Mouse (Mus musculus): ENCODE data around the gene Foxo3. TPM values are rescaled to one million over a fixed set of nuclear protein-coding genes. Genes with fewer than 3 reads are reported as not detected.

The Foxo3 gene
- polyA plus RNA-seq, 1 experiment from 2014 or later: 5.0 TPM

- Histone ChIP-seq H3K27ac (ENCODE audit: low read depth, low read length) (no peak overlapping the region), H3K9ac (ENCODE audit: low read depth, low read length) (no peak overlapping the region), H3K27me3 (ENCODE audit: control insufficient read depth, insufficient read depth, low read length) (no peaks in the 10 kb centered on the region), H3K9me3 (ENCODE audit: control insufficient read depth, low read length) (no peaks in the 10 kb centered on the region), H3K4me1 (replicated peaks; ENCODE audit: control insufficient read depth, insufficient read depth, low read length) (no peaks in the 10 kb centered on the region), H3K4me3 (ENCODE audit: low read depth, low read length) (no peak overlapping the region), H3K4me2 (replicated peaks; ENCODE audit: low read depth, low read length) (no peak overlapping the region), H3K36me3 (ENCODE audit: control insufficient read depth, insufficient read depth, low read length) (no peaks in the 10 kb centered on the region)
- peak; percentile 11 for DNase-seq (ENCODE audit: low spot score)
- 55% methylated on average over 7 of the region's 7 CpGs for WGBS
- ATAC-seq (ENCODE audit: low FRiP score): no peak
Measured at GRCm38 (mm10) chr10:42251203-42251602, 25.4 kb downstream of the Foxo3 start.

- Histone ChIP-seq H3K27me3 (ENCODE audit: control insufficient read depth, insufficient read depth, low read length) (no peaks in the 10 kb centered on the region), H3K36me3 (ENCODE audit: control insufficient read depth, insufficient read depth, low read length) (no peaks in the 10 kb centered on the region), H3K9ac (ENCODE audit: low read depth, low read length) (no peak overlapping the region), H3K4me3 (ENCODE audit: low read depth, low read length) (no peak overlapping the region), H3K4me2 (replicated peaks; ENCODE audit: low read depth, low read length) (no peak overlapping the region), H3K4me1 (replicated peaks; ENCODE audit: control insufficient read depth, insufficient read depth, low read length) (no peaks in the 10 kb centered on the region), H3K27ac (ENCODE audit: low read depth, low read length) (no peak overlapping the region), H3K9me3 (ENCODE audit: control insufficient read depth, low read length) (no peaks in the 10 kb centered on the region)
- WGBS: 84% methylated on average over 2 of the region's 2 CpGs
- ATAC-seq (ENCODE audit: low FRiP score) (no peak), DNase-seq (ENCODE audit: low spot score) (no peak)
Measured at GRCm38 (mm10) chr10:42249965-42250364, 26.6 kb downstream of the Foxo3 start.

- Histone ChIP-seq H3K36me3 (ENCODE audit: control insufficient read depth, insufficient read depth, low read length) (no peaks in the 10 kb centered on the region), H3K27me3 (ENCODE audit: control insufficient read depth, insufficient read depth, low read length) (no peaks in the 10 kb centered on the region), H3K4me3 (ENCODE audit: low read depth, low read length) (no peak overlapping the region), H3K4me2 (replicated peaks; ENCODE audit: low read depth, low read length) (no peak overlapping the region), H3K4me1 (replicated peaks; ENCODE audit: control insufficient read depth, insufficient read depth, low read length) (no peaks in the 10 kb centered on the region), H3K9me3 (ENCODE audit: control insufficient read depth, low read length) (no peaks in the 10 kb centered on the region), H3K27ac (ENCODE audit: low read depth, low read length) (no peak overlapping the region), H3K9ac (ENCODE audit: low read depth, low read length) (no peak overlapping the region)
- WGBS: 71% methylated on average over 5 of the region's 5 CpGs
- ATAC-seq (ENCODE audit: low FRiP score): no peak
- DNase-seq (ENCODE audit: low spot score): no peak
Measured at GRCm38 (mm10) chr10:42248644-42249043, 27.9 kb downstream of the Foxo3 start.

- Histone ChIP-seq H3K4me2 (replicated peaks; ENCODE audit: low read depth, low read length) (no peak overlapping the region), H3K9ac (ENCODE audit: low read depth, low read length) (no peak overlapping the region), H3K9me3 (ENCODE audit: control insufficient read depth, low read length) (no peaks in the 10 kb centered on the region), H3K36me3 (ENCODE audit: control insufficient read depth, insufficient read depth, low read length) (no peaks in the 10 kb centered on the region), H3K4me1 (replicated peaks; ENCODE audit: control insufficient read depth, insufficient read depth, low read length) (no peaks in the 10 kb centered on the region), H3K27ac (ENCODE audit: low read depth, low read length) (no peak overlapping the region), H3K4me3 (ENCODE audit: low read depth, low read length) (no peak overlapping the region), H3K27me3 (ENCODE audit: control insufficient read depth, insufficient read depth, low read length) (no peaks in the 10 kb centered on the region)
- ATAC-seq (ENCODE audit: low FRiP score) (no peak), DNase-seq (ENCODE audit: low spot score) (no peak)
- WGBS: 74% methylated on average over 4 of the region's 4 CpGs
Measured at GRCm38 (mm10) chr10:42248156-42248555, 28.4 kb downstream of the Foxo3 start.

- ATAC-seq (ENCODE audit: low FRiP score): no peak
- H3K4me3 ChIP-seq (ENCODE audit: low read depth, low read length): no peak overlapping the region
Measured at GRCm38 (mm10) chr10:42247125-42247816, 29.3 kb downstream of the Foxo3 start.

GRCm38 (mm10) chr10:42246483-42246882 lies 30.1 kb downstream of the Foxo3 start:
- Histone ChIP-seq H3K27ac (ENCODE audit: low read depth, low read length) (no peak overlapping the region), H3K4me2 (replicated peaks; ENCODE audit: low read depth, low read length) (no peak overlapping the region), H3K4me1 (replicated peaks; ENCODE audit: control insufficient read depth, insufficient read depth, low read length) (no peaks in the 10 kb centered on the region), H3K27me3 (ENCODE audit: control insufficient read depth, insufficient read depth, low read length) (no peaks in the 10 kb centered on the region), H3K4me3 (ENCODE audit: low read depth, low read length) (no peak overlapping the region), H3K9me3 (ENCODE audit: control insufficient read depth, low read length) (no peaks in the 10 kb centered on the region), H3K36me3 (ENCODE audit: control insufficient read depth, insufficient read depth, low read length) (no peaks in the 10 kb centered on the region), H3K9ac (ENCODE audit: low read depth, low read length) (no peak overlapping the region)
- DNase-seq (ENCODE audit: low spot score) (no peak), ATAC-seq (ENCODE audit: low FRiP score) (no peak)
- 62% methylated on average over 3 of the region's 3 CpGs for WGBS

More at GRCm38 (mm10) chr10:42247125-42247816, 29.3 kb downstream of the Foxo3 start:
- Histone ChIP-seq H3K9me3 (ENCODE audit: control insufficient read depth, low read length) (no peaks in the 10 kb centered on the region), H3K4me1 (replicated peaks; ENCODE audit: control insufficient read depth, insufficient read depth, low read length) (no peaks in the 10 kb centered on the region), H3K27me3 (ENCODE audit: control insufficient read depth, insufficient read depth, low read length) (no peaks in the 10 kb centered on the region), H3K36me3 (ENCODE audit: control insufficient read depth, insufficient read depth, low read length) (no peaks in the 10 kb centered on the region), H3K27ac (ENCODE audit: low read depth, low read length) (no peak overlapping the region), H3K4me2 (replicated peaks; ENCODE audit: low read depth, low read length) (no peak overlapping the region), H3K9ac (ENCODE audit: low read depth, low read length) (no peak overlapping the region)
- DNase-seq (ENCODE audit: low spot score): no peak
- WGBS: 81% methylated on average over 11 of the region's 11 CpGs

- Histone ChIP-seq H3K27me3 (ENCODE audit: control insufficient read depth, insufficient read depth, low read length) (no peaks in the 10 kb centered on the region), H3K27ac (ENCODE audit: low read depth, low read length) (no peak overlapping the region), H3K36me3 (ENCODE audit: control insufficient read depth, insufficient read depth, low read length) (no peaks in the 10 kb centered on the region), H3K4me3 (ENCODE audit: low read depth, low read length) (no peak overlapping the region), H3K4me2 (replicated peaks; ENCODE audit: low read depth, low read length) (no peak overlapping the region), H3K9ac (ENCODE audit: low read depth, low read length) (no peak overlapping the region), H3K4me1 (replicated peaks; ENCODE audit: control insufficient read depth, insufficient read depth, low read length) (no peaks in the 10 kb centered on the region), H3K9me3 (ENCODE audit: control insufficient read depth, low read length) (no peaks in the 10 kb centered on the region)
- DNase-seq (ENCODE audit: low spot score) (no peak), ATAC-seq (ENCODE audit: low FRiP score) (no peak)
- 91% methylated on average over 3 of the region's 3 CpGs for WGBS
Measured at GRCm38 (mm10) chr10:42245636-42246035, 30.9 kb downstream of the Foxo3 start.

GRCm38 (mm10) chr10:42245256-42245601 lies 31.3 kb downstream of the Foxo3 start:
- Histone ChIP-seq H3K36me3 (ENCODE audit: control insufficient read depth, insufficient read depth, low read length) (no peaks in the 10 kb centered on the region), H3K4me2 (replicated peaks; ENCODE audit: low read depth, low read length) (no peak overlapping the region), H3K27me3 (ENCODE audit: control insufficient read depth, insufficient read depth, low read length) (no peaks in the 10 kb centered on the region), H3K27ac (ENCODE audit: low read depth, low read length) (no peak overlapping the region), H3K9me3 (ENCODE audit: control insufficient read depth, low read length) (no peaks in the 10 kb centered on the region), H3K4me3 (ENCODE audit: low read depth, low read length) (no peak overlapping the region), H3K4me1 (replicated peaks; ENCODE audit: control insufficient read depth, insufficient read depth, low read length) (no peaks in the 10 kb centered on the region), H3K9ac (ENCODE audit: low read depth, low read length) (no peak overlapping the region)
- 84% methylated on average over 3 of the region's 3 CpGs for WGBS
- ATAC-seq (ENCODE audit: low FRiP score) (no peak), DNase-seq (ENCODE audit: low spot score) (no peak)

- DNase-seq (ENCODE audit: low spot score) (no peak), ATAC-seq (ENCODE audit: low FRiP score) (no peak)
- Histone ChIP-seq H3K9ac (ENCODE audit: low read depth, low read length) (no peak overlapping the region), H3K4me3 (ENCODE audit: low read depth, low read length) (no peak overlapping the region), H3K36me3 (ENCODE audit: control insufficient read depth, insufficient read depth, low read length) (no peaks in the 10 kb centered on the region), H3K9me3 (ENCODE audit: control insufficient read depth, low read length) (no peaks in the 10 kb centered on the region), H3K27me3 (ENCODE audit: control insufficient read depth, insufficient read depth, low read length) (no peaks in the 10 kb centered on the region), H3K27ac (ENCODE audit: low read depth, low read length) (no peak overlapping the region), H3K4me2 (replicated peaks; ENCODE audit: low read depth, low read length) (no peak overlapping the region), H3K4me1 (replicated peaks; ENCODE audit: control insufficient read depth, insufficient read depth, low read length) (no peaks in the 10 kb centered on the region)
- WGBS: 82% methylated on average over 8 of the region's 8 CpGs
Measured at GRCm38 (mm10) chr10:42244420-42245255, 31.9 kb downstream of the Foxo3 start.

Data from hindbrain, embryonic 11.5 days (tissue).